Comparison of ENCODE assay signal across 8 mouse cellular contexts in genomic region chr12:105584851-105585250, GRCm38 (mm10). TPM values are rescaled to one million over a fixed set of nuclear protein-coding genes. Genes with fewer than 3 reads are reported as not detected.
DNase-seq lines count a peak whose midpoint lies in the region; ATAC-seq lines count a peak whose summit lies in the region.

No protein-coding gene starts in this region.

- no peaks in the 10 kb centered on the region for H3K27me3 ChIP-seq in hindbrain, embryonic 15.5 days

- no peak overlapping the region for H3K9ac ChIP-seq in hindbrain, embryonic 15.5 days

- H3K27ac ChIP-seq in hindbrain, embryonic 15.5 days (replicated peaks), result no peak overlapping the region

- H3K4me1 ChIP-seq in hindbrain, embryonic 15.5 days (replicated peaks), result peaks cover 8% of the 10 kb centered on the region; the same call in 1 of the 2 replicates

- no peaks in the 10 kb centered on the region for H3K36me3 ChIP-seq in hindbrain, embryonic 15.5 days

- peak; percentile 87 for DNase-seq in R1 (ENCODE audit: low read depth, low spot score)
- peak; percentile 49 for DNase-seq in cerebellum, adult 9-10 months
- peak; percentile 62 to 65 for DNase-seq in frontal cortex, postnatal 36 days (ENCODE audit: low spot score in 2 of 2)
- DNase-seq in left cerebral cortex, adult 11 months (ENCODE audit: low spot score), result peak; percentile 25
- peak; percentile 86 to 87 for DNase-seq in lung, postnatal 4 days
- peak; percentile 71 for DNase-seq in right cerebral cortex, postnatal 14 days
- DNase-seq in T-cell, adult 2 months (ENCODE audit: low spot score), result no peak

- no peaks in the 10 kb centered on the region for H3K9me3 ChIP-seq in hindbrain, embryonic 15.5 days

- no peak overlapping the region for H3K4me2 ChIP-seq in hindbrain, embryonic 15.5 days

- WGBS in hindbrain, embryonic 15.5 days, result 18% methylated on average over 12 of the region's 12 CpGs

- H3K4me3 ChIP-seq in hindbrain, embryonic 15.5 days, result no peak overlapping the region

- 0 out of 2 replicates have a peak, but pooled peaks have one; percentile 40 for ATAC-seq in hindbrain, embryonic 15.5 days (ENCODE audit: low FRiP score, low read depth)

RNA-seq across cellular contexts. Expression of gene Bdkrb1, which starts 18.0 kb away (rescaled TPM):
- 0.39 and 0.42 TPM in 2 replicates for polyA plus RNA-seq in hindbrain, embryonic 15.5 days (2015; fragmentation: Nextera tagmentation; extraction: Ambion mirVana)

RNA-seq across cellular contexts. Expression of gene Bdkrb2, which starts 21.8 kb away (rescaled TPM):
- 2.1 TPM in 2 replicates for polyA plus RNA-seq in hindbrain, embryonic 15.5 days (2015; fragmentation: Nextera tagmentation; extraction: Ambion mirVana)
